Mouse (Mus musculus) neutrophil, adult 65 days (primary cell): Measurements from ENCODE around the gene Esx1. TPM values are rescaled to one million over a fixed set of nuclear protein-coding genes. Genes with fewer than 3 reads are reported as not detected.

Experiments
- total RNA-seq: library from RNA; stranded (reverse); gene quantifications from 2 replicates; pipeline ENCODE4 v1.2.4, GENCODE M21; 2023

The Esx1 gene
- total RNA-seq = not detected in 2 replicates

GRCm38 (mm10) chrX:137121718-137122117 lies at the start of gene Esx1:
Gene Esx1, minus strand, starts transcription at chrX:137122083.

Other genes with a start within 250 kb of the Esx1 start
- not detected in 2 replicates for gene H2bfm, start 194.8 kb downstream of the Esx1 start, total RNA-seq
- 5.3 and 6.7 TPM in 2 replicates for gene Tmsb15b2, start 146.6 kb downstream of the Esx1 start, total RNA-seq
- not detected in 2 replicates for gene Tmsb15l, start 145.2 kb downstream of the Esx1 start, total RNA-seq
- 4.9 TPM in 1 of 2 replicates, not detected in the other for gene Tmsb15b1, start 145.2 kb downstream of the Esx1 start, total RNA-seq
- not detected in 2 replicates for gene Zcchc18, start 128.9 kb downstream of the Esx1 start, total RNA-seq
- 3.2 and 8.4 TPM in 2 replicates for gene Slc25a53, start 83.8 kb downstream of the Esx1 start, total RNA-seq
- gene Fam199x, start 72.5 kb downstream of the Esx1 start, total RNA-seq = 2.9 and 3.6 TPM in 2 replicates